Mouse (Mus musculus) common myeloid progenitor, adult 5-6 weeks (primary cell): Measurements from ENCODE around the gene Slc22a4. TPM values are rescaled to one million over a fixed set of nuclear protein-coding genes. Genes with fewer than 3 reads are reported as not detected.

ENCODE experiments used
- ATAC-seq: replicated peaks from 2 replicates; pipeline ENCODE4 v1.8.0; 2016; ENCODE audit warnings: low read depth, mild to moderate bottlenecking, moderate TSS enrichment, inconsistent platforms; ENCODE audit not compliant: poor library complexity, severe bottlenecking
- total RNA-seq: library from RNA; stranded (forward); fragments of 200-1000, 187-1606 nt; gene quantifications from 2 replicates; pipeline ENCODE4 v1.2.3, GENCODE M21; 2017

Slc22a4 gene
- 4.8 and 6.5 TPM in 2 replicates for total RNA-seq

DNA sequence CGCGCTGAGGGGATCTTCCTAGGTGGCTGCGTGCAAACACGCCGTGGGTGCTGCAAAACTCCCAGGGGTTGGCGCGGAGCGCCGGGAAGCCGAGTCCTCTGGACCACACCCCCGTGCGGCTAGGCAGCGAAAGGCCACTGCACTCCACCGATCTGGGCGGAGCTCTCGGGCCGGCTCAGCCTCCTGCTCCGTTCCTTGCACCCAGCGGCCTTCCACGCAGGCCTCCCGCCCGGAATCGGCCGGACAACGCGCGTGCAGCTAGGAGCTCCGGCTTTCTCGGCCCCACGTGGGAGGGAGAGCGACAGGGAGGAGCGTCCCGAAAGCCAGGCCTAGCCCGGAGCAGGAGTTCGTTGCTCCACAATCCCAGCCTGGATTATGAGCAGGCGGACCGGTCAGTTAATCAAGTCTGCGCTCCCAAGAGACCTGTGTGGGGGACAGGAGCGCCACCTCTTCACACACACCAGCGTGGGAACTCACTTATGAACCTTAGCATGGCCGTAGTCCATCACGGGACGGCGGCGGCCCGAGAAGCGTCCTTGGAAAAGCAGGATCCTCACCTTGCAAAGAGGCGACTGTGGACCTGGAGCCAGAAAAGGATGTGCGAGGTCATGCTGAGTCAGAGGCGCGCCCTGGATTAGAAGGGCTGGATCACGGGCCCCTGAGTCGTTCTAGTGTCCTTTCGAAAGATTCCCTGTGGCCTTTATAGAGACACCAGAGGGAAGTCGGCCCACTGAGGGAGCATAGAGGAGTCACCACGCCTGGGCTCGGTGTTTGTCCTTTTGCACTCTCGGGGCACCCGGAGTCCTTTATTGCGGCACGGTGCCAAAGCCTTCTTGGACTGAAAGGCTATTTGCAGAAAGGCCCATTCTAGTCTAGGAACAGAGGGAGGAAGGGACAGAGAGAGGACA, at the start of gene Slc22a4:
Gene Slc22a4 (minus strand): TSS at position 47 of the 908 bp plus-strand sequence.
- peak; percentile 76 for ATAC-seq

DNA sequence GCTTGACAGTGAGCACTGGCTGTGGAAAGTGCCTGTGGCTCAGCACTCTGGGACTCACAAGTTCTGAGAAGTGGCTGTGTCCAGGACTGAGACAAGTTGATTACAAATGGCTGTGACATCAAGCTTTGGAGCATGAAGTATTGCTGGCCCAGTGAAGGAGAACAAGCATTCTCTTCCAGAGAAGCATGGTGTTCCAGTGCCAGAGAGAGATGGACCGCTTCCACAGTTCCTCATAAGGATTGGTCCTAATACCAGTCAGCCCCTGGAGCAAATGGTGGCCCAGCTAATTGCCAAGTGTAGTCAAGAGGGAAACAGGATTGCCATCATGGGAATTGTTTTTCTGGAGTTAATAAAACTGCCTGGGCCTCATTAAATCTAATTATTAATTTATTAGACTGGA, 48.2 kb upstream of the Slc22a4 start:
- ATAC-seq, result no peak

DNA sequence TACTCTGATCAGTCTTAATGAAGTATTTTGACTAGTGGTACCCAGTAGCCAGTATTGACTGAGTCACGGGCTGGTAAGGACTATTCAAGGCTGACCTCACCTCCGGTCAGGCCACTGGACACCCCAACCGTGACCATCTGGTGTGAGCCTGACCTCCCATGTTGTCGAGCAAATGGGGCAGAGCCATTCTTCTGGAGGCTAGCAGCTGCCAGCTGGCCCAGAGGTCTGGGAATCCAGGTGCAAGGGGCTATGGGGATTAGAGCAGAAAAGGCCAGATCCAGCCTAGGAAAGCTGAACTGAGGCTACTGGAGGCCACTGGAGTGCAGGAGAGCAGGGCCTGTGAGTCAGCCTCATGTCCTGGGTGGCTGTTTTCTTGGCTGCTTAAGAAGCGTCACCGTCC, 47.5 kb upstream of the Slc22a4 start:
- no peak for ATAC-seq

DNA sequence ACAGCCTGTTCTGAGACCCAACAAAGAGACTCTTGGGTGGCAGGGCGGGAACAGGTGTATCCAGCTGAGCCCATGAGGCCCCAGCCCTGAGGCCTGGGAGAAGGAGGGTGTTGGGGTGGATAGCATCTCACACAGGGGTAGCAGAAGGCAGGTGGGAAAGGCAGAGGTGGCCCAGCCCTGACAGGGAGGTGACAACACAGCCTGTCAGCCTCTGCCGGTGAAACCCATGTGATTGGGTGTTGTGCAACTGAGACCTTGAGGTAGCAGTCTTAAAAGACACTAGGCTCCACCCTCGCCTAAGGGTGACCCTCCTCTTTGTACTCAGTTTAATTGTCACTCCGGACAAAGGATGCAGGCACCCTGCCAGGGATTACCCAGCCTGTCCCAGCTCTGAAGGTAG, 45.4 kb upstream of the Slc22a4 start:
- ATAC-seq, result no peak

DNA sequence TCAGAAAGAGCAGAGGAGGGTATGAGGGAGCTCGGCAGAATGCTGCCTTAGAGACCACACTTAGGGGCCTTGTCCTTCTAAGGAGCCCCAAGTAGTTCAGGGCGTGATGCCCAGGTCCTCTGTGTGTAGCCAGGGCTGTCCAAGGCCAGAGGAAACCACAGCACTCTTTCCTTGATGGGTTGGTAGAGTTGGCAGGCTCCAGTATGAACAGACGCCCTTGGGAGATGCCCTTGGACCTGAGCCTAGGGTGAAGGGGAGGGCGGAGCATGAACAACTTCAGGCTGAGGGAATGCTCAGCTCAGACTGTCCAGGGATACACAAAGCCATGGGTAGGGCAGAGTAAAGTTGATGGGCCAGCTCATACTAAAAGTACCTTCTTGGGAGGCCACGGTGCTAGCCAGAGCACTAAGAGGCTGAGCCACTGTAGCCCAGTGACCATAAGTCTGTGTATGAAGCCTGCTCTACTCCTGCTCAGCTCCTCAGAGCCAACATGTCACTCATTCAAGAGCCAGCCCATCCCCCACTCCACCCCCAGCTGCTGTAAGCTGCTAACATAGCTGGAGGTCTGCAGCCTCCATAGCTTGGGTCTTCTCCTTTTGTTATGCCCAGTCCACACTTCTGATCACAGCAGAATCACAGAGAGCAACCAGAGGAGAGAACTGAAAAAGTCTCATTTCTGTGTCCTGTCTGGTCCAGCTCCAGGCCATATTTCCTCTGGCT, 44.0 kb upstream of the Slc22a4 start:
- ATAC-seq, result no peak

DNA sequence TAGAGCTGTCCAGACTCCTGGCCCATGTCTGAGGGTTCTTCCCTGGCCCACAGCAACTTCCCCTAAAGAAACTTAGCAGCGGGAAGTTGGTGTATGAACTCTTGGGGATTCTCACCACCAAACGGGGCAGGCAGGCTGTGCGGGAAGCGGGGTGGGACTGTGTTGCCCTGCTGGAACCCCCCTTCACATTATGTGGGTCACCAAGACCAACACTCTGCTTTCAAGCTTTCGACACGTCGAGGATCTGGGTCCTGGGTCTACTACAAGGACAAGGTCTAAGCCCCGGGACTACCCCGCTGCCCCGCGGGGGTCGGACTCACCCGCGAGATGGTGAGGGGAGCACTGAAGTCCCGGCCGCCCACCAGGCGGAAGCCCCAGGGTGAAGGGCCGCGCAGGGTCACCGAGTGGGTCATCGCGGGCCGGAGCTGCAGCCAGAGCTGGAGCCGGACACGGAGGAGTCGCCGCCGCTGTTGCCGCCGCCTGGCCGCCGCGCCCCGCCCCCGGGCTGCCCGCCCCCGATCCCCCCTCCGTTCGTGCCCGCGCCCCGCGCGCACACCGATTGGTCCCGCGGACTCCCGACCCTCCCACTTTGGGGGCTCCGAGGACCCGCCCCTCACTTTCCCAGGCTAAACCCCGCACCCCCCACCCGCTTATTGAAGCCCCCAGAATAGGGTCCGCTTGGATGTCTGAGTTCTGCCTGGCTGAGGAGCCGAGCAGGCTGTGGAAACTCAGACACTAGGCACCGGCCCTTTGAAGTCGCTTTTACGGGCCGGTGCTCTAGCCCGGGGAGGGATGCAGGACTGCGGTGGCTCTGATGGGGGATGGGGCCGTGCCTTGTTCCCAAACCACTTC, 40.9 kb upstream of the Slc22a4 start, which contains the start of gene Pdlim4:
Gene Pdlim4 (minus strand): TSS at position 495 of the 852 bp plus-strand sequence.
- peak; percentile 55 for ATAC-seq

DNA sequence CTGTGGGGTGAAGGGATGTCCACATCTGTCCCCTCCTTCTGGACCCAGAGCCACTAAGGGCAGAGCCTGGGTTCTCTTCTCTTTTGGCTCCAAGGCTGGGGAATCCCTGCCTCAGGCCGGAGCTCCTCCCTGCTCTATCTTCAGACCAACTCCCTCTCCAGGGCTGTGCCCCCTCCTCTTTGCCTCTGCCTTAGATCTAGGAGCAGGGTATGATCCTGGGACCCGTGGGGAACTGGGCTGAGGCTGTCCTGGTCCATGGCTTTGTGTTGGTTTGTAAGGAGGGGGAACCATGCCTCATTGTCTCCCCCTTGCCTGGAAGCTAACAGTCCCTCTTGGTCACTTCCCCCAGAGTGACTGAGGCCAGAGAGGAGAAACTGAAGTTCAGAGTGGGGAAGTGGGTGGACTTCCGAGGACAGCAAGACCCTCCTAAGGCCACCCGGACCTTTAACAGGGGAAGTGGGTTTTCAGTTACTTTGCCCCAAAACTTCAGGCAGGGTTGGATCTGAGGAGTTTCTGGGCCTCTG, 40.2 kb upstream of the Slc22a4 start:
- peak; percentile 42; the same call in 1 of the 2 replicates for ATAC-seq

DNA sequence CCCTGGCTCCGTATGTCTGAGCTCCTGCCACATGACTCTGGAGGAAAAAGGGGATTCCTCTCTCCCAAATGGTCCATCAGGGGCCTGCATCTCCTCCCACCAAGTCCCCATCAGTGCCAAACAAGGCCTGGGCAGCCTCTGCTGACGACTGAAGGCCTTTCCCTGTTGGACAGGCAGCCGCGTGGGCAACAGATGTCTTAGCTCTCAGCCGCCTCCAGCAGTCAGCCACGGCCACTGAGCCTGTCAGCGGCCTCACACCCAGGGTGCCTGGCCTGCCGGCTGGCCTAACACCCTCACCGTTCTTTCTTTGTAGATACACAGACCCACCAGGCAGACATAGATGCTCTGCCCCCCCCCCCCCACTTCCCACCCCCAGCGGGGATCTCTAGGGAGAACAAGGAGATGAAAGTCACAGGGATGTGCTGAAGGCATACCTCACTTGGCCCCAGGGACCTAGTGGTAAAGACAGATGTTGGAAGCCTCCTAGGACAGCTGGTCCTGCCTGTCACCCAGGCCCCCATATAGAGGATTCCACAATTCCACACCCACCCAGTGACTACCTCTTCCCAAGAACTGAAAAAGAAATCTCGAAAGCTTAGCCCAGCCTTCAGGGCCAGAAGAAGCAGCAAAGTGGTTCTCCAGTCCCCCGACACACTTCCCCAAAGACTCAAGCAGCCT, 39.6 kb upstream of the Slc22a4 start:
- ATAC-seq, result no peak

DNA sequence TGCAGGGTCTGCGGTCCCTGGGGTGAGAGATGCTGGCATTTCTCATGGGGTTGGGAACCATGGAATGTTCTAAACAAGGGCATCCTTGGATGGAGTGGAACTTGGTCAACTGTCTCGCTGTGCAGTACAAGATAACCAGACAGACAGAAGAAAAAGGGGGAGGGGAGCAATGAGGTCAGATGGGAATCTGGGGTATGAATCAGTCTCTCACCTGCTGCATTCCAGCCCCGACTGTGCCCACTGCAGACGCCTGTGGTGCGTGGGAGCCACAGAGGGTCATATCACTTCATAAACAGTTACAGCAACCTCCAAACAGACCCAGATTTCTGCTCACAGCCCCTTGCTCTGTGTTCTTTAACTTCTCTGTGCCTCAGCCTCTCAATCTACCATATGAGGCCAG, 38.5 kb upstream of the Slc22a4 start:
- ATAC-seq, result no peak

DNA sequence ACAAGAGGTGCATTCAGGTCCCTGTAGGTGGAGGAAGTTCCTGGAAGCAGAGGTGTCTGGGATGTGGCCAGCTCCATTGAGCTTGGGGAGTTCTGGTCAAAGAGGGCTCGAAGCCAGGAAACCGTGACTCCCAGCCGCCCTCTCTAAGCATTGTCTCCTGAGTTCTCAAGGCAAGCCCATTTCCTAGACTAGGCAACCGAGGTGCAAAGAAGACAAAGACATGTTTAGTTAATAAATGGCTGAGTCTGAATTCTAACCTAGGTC, 38.0 kb upstream of the Slc22a4 start:
- ATAC-seq, result no peak

DNA sequence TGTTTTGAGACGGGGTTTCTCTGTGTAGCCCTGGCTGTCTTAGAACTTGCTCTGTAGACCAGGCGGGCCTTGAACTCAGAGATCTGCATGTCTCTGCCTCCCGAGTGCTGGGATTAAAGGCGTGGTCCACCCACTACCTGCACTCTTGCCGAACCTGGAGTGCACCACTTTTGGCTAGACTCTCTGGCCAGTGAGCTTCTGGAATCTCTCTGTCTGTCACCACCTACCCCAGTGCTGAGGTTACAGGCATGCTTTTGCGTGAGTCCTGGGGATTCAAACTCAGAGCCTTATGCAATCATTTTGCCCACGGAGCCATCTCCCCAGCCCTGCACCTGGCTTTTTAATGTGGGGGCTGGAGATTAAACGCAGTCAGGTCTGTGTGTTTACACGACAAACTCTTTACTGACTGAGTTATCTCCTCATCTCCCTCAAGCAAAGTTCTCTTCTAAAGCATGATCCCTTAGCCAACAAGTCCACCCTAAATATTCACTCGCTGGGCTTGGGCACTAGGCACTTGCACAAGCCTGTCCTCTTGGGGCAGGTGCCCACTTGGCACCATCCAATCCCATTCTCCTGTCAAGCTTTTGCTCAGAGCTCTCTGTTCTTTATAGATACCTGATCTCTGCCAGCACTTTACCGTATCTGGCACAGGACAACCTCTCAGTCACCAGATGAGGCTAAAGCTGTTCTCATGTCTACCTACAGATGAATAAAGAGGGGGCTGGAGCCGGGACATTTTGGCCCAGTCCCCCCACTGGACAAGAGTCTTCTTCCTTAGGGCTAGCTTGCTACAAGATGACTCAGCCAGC, 37.4 kb upstream of the Slc22a4 start:
- no peak for ATAC-seq

DNA sequence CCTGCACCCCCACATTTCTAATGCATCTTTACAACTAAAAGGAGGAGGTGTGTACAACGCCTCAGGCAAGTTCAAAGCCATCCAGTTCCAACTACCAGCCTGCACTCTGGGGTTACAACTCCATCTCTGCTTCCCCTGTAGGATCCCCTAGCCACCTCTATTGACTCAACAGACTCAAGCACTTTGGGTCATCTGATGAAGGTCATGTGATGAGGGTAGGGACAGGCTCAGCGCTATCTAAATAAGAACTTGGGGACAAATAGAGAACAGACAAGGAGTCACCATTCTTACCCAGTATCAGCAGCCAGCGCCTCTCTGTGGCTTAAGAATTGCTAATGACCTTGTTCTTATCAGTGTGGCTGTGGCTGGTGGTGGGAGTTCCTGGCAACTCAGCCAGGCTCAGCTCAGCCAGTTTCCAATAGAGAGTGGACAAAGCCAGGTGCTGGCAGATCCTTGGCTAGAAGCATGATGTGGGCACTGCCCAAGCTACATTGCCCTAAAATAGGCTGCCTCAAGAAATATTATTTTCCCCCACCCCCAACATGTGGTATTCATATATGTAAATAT, 36.6 kb upstream of the Slc22a4 start:
- no peak for ATAC-seq

DNA sequence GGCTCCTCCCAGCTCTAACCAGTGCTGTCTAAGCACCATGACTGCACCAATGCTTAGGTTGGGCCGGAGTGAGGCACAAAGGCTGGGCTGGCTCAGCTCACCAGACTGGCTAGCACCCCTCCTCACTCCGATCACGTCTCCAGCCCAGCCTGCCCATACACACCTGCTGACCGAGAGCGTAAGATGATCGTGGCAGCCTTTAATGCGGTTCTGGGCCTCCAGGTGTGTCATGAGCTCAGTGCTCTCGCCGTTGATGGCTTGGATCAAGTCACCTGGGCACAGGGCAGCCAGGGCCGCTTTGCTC, 35.5 kb upstream of the Slc22a4 start:
- ATAC-seq, result no peak

DNA sequence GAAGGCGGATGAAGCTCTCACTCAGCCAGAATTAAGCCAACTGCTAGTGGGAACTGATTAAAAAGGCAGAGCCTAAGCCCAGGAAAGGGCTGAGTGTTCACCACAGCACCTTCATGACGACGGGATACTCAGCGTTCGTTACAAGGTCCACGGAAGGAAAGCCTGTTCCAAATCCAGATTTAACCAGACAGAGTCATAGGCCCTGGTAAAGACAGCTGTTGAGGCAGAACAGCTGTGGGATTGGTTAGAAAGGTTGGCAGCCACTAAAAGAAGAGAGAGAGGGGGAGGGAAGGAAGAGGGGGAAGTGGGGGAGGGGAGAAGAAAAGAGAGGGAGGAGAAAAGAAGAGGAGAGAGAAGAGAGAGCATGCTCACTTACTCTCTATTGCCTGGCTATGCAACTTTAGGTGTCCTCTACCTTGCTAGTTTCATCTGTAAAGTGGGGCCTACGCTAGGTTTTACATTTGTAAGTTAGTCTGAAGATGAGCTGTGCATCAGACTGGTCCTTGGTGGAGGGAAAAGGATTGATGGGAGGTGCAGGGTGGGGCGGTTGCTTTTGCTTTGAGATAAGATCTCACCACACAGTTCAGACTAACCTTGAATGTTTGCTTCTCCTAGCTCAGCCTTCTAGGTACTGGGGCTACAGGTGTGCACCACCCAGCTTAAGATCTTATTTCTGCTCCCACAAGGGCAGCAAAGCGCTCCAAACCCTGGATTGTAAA, 35.0 kb upstream of the Slc22a4 start:
- no peak for ATAC-seq

DNA sequence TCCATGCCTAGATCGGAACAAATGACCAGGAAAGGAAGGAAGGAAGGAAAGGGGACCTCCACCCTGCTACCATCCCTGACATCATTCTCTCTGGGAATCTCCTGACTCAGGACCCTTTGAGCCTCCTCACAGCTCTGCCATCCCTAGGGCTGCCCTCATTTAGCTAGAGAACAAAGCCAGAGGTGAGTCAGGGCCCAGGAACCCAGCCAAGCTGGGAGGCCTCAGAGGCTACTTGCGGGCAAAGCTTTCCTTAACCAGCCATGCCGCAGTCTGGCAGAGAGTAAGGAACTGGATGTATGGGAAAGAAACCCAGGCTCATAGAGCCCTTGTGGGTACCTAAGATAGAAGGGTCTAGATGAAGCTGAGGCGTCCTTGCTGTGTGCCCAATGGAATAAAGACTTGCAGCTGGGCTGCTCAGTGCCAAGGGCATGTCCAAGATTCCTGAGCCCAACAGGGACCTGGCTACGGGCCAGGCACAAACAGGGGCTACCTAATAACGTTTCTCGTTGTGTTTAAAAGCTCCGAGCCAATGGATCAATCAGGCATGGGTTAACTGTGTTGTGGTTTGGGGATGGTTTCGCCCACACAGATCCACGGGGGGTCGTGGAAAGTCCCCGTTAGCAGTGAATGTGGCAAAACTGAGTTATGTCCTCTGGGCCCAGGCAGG, 34.3 kb upstream of the Slc22a4 start:
- no peak for ATAC-seq

DNA sequence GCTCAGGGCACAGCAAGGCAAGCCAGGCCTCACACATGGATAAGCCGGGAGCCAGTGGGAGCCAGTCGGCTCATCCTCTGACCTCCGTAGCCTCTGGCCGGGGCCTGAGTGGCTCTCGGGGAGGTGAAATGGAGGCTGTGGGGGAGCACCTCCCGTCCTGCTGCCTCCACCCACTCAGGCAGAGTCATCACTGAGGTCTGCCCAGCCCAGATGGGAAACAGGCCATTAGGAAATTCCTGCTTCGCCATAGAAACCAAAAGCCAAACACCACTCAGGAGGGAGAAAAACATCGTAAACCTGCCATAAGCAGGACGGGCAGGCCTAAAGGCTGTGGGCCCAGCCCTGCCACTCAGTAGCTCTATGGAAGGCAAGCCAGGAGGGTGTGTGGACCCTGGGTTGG, 32.4 kb upstream of the Slc22a4 start:
- no peak for ATAC-seq

DNA sequence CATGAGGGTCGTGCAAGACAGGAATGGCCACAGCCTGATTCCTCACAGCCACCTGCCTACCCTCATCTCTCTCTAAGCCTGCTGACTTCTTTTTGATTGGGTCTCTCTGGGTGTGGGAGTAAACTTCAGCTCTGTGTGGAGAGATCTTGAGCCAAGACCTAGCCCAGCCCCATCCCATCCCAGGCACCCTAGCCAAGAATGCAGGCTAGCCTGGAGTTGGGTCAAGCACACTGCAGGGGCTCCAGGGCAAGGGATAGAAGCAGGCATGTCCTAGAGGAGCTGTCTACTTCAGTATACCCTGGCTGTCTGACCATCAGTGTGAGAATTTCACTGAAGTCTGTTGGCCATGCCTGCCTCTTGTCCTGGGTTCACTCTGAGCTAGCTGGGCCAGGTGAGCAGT, 31.6 kb upstream of the Slc22a4 start:
- no peak for ATAC-seq

DNA sequence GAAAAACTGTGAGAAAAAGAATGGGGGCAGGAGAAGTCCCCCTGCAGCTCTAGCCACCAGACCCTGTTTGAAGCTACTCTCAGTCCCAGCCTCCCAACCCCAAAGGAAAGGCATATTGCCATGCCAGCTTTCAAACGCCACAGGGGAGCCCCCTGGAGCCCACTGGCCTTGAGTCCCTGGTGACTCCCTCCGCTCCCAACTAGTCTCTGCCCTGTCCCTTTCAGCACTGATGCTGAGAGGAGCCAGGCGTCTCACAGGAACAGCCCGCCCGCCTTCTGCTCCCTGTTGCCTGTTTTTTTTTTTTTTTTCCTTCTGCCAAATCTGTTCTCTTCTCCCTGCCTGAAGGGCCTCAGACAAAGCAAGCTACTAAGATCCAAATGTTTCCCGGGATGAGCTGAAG, 30.8 kb upstream of the Slc22a4 start:
- ATAC-seq, result no peak
